Mouse (Mus musculus) brain, embryonic 14.5 days (tissue): ENCODE results near the gene Bbip1.

Source experiments
- CTCF ChIP-seq: fragments of 200-500 bp; IDR thresholded peaks from 2 replicates; pipeline ENCODE4 v1.5.1; 2012; ENCODE audit warnings: inconsistent platforms, mild to moderate bottlenecking, moderate library complexity, borderline replicate concordance; ENCODE audit not compliant: insufficient read depth, insufficient read length; ENCODE audit errors: extremely low read depth
- POLR2A ChIP-seq: fragments of 200-500 bp; IDR thresholded peaks from 2 replicates; pipeline ENCODE4 v1.6.1; 2012; ENCODE audit warnings: mild to moderate bottlenecking, inconsistent platforms, borderline replicate concordance; ENCODE audit not compliant: poor library complexity, insufficient read depth, insufficient read length, severe bottlenecking; ENCODE audit errors: extremely low read depth

DNA sequence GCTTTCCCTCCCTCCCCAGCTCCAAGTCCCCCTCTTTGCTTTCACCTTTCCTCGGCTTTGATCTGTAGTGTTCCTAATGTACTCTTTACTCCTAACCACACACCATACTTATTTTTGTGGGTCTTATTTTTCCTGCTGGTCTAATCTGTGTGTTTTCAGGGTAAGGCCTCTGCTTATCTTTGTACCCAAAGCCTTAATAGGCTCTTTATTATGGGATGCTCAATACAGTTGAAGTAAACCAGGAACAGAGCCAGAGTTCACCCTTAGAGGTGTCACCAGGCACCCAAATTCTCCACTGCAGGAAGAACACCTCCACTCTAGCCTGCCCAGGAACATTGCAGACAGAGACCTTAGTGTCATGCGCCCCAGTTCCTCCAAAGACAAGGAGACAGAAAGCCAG, 52.9 kb downstream of the Bbip1 start:
- TF ChIP-seq CTCF (no peak), POLR2A (no peak)
